Mouse (Mus musculus): Measurements from ENCODE around the gene Cers3.

Gene Cers3

DNA sequence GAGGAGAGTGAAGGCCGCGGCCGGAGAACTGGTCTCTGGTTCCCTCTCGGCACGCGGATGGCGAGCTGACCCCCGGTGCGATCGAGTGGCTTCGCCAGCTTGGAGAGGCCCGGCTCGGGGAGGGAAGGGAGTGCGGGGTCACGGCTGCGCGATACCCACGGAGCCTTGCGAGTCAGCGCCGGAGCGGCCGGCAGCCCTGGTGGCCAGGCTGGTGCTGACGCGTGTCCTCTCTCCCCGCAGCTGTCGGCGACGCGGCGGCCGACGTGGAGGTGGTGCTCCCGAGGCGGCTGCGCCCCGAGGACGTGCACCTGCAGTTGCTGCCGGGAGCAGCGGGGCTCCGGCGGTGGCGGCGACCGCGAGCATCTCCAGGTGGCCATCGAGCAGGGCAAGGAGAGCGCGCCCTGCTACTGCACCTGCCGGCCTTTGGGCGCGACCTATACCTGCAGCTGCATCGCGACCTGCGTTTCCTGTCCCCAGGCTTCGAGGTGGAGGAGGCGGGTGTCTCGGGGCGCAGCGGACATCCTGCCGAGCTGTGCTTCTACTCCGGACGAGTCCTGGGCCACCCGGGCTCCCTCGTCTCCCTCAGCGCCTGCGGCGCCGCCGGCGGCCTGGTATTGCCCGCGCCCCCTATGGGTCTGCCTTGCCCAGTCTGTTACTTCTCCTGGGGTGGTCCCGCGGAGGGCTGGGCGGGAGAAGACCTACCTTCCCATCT is 96.9 kb downstream of the Cers3 start:
- DNase-seq (ENCODE audit: low read depth in 2 of 2, low spot score in 2 of 2): peak; percentile 35 to 47

DNA sequence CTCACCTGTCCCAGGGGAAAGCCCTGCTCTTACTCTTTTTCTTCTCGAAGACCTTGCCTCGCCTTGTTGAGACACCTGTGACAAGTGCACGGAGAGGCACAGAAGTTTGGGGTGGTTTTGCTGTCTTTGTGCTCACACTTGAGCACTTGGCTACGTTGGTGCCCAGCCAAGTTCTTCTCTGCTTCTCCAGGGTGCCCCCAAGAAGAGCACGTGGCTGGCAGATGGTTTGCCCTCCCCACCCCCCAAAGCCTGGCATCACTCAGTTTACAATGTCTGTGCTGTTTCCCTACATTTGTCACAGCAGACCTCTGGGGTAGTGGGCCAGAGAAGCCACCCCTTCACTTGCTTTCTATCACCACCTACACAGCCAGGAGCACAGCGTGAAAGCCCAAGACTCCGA is 97.9 kb downstream of the Cers3 start:
- no peak for DNase-seq (ENCODE audit: low read depth in 2 of 2, low spot score in 2 of 2)

DNA sequence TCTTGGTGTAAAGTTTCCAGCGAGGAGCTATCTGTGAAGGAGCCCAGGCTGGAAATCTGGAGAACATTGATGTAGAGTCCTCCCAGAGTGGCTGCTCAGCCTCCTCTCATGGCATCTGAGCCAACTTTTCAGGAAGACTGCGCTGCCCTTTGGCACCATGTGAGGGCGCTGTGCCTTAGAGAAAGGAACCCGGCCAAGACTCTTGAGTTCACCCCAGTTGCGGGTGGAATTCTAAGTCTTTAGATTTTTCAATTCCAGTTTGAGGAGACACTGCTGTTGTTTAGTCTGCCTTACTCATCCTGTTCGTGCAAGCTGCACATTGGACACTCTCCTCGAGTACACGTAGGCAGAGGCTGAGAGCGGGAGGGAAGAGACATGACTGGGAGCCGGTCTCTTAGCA is 98.7 kb downstream of the Cers3 start:
- peak in 1 of 2 experiments; percentile 35 for DNase-seq (ENCODE audit: low read depth in 2 of 2, low spot score in 2 of 2)

DNA sequence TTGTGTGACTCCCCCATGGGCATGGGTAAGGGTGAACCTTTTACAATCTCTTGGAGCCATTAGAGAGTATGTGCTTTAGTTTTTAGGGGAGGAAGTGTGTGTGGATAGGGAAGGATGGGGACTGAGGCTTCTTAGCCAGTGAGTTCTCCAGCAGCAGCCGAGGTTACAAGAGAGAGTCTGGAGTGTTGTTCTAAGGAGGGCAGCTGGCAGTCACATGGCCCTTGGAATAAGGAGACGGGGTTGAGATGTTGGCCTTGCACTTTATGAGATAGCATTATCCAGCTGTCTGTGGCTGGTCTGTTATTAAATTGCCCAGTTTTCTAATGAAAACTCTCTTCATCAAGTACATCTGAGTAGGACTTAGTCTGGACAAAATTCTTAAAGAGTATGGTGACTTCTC is 100.5 kb downstream of the Cers3 start:
- DNase-seq (ENCODE audit: low read depth in 2 of 2, low spot score in 2 of 2): no peak

DNA sequence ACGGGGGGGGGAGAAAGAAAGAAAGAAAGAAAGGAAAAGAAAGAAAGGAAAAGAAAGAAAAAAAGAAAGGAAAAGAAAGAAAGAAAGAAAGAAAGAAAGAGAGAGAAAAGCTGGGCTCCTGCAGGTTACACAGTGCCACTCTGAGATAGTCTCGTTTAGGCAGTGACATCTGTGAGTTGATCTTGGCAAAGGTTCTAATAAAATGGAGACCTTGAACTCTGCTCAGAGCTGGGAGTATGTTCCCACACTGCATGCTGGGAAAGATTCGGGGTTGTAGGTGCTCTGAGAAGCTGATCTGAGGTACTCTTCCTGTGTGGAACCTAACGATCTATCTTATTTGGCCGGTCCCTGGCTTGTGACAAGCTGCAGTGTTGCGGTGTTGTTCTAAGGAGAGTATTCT is 103.3 kb downstream of the Cers3 start:
- DNase-seq (ENCODE audit: low read depth in 2 of 2, low spot score in 2 of 2): no peak

DNA sequence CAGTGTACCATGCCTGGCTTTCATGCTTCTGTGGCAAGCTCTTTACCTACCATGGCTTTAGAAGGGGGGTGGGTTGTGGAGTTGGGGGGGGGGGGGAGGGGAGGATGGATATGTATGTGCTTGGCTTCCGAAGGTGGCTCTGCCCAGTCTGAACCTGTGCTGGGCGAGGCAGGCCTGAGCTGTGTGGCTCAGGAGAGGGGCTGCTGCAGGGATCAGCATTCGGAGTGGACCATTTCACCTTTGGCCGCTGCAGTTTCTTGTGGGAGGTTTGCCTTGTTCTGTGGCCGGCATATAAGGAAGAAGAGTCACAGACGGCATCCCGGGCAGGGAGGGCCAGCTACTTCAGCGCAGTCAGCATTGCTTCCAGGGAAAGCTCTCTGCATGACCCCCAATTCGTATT is 104.0 kb downstream of the Cers3 start:
- DNase-seq (ENCODE audit: low read depth in 2 of 2, low spot score in 2 of 2): no peak

DNA sequence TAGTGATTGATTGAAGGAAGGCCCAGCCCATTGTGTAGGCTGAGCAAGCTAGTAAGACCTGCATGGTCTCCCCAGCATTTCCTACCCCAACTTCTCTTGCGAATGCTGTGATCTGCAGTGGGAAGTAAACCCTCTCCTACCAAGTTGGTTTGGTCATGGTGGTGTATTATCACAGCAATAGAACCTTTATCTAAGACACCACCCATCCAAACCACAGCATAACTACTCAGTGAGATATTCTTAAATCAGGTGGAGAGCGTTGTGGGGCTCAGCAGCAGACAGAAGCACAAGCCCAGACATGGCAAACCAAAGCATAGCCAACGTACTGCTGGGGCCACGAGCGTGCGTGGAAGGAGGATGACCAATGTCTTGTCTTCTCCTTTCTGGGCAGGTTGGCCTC is 106.0 kb downstream of the Cers3 start:
- DNase-seq (ENCODE audit: low read depth in 2 of 2, low spot score in 2 of 2): no peak

DNA sequence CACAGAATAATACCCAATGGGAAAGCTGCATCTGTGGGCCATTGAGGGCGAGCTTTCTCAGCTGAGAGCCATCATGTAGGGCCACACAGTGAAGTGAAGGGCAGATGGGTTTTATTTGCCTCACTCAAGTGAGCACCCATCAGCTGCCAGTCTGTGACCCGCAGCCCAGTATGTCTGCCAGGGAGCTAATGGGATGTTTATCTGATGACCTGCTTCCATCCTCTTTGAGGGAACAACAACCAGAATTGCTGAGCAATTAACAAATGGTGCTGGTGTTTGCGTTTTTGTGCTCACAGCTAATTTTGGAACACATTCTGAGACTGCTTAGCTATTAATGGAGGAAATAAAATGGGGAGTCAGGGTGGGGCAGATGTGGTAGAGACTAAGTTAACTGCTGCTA is 108.9 kb downstream of the Cers3 start:
- no peak for DNase-seq (ENCODE audit: low read depth in 2 of 2, low spot score in 2 of 2)

DNA sequence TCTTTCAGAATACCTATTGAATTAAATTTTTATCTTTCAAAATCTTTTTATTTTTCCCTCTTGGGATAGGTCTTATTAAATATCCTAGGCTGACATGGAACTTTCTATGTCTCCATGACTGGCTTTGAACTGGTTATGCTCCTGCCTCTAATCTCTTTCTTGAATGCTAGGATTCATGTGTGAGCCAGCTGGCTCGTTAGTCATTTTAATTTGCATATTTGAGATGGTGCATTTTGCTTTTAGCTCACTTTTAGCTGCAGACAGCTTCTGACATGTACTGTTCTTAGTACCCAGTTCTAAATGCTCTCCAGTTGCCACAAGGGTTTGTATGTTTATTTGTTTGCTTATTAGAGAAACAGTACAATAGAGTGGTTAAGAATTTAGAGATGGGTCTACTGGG is 114.3 kb downstream of the Cers3 start:
- no peak for DNase-seq (ENCODE audit: low read depth in 2 of 2, low spot score in 2 of 2)

DNA sequence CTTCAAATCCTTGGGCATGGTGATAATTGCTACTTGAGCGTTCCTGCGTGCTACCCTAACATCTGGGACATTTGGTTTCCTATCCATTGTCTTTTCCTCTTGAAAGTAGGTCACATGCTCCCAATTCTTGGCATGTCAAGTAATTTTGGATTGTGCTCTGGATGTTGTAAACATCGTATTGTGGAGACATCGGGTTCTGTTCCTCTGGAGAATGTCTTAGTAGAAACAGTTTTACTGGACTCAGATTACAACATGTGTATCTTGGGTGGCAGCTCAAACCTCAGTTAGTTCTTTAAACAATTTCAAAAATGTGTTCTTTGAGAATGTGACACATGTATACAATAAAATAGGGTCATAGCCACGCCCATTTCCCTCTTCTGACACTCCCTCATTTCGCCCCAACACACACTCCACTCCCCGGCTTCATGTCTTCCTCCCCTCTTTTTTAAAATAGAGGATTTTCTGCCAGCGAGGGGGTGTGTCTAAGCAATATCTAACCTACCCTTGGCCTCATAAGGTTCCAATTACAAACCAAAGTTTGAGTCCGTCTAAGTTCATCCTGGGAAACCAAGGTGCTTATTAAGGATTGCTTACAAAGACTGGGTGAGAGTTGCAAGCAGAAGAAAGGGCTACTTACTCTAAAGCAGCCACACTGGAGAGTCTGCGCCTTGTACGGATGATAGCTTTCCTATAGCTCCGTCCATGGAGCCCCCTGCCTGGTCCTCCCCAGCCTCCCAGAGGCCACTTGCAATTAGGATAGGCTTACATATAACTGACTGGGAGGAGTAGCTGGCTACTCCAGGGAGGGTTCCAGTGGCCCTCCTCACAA is 115.2 kb downstream of the Cers3 start:
- DNase-seq (ENCODE audit: low read depth in 2 of 2, low spot score in 2 of 2): no peak

DNA sequence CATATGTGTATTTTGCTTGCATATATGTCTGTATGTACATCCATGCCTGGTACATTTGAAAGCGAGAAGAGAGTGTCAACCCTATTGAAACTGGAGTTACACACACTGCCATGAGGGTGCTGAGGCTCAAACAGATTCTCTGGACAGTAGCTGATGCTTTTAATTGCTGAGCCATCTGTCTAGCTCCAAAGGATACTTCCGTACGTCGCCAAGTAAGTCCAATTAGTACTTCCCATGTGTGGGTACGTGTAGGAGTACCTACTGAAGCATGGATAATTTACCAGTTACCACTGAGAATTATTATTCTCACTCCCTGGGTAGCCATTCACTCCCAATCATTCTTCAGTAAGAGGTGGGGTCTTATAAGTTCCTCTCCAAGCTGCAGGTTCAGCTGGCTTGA is 115.9 kb downstream of the Cers3 start:
- no peak for DNase-seq (ENCODE audit: low read depth in 2 of 2, low spot score in 2 of 2)

DNA sequence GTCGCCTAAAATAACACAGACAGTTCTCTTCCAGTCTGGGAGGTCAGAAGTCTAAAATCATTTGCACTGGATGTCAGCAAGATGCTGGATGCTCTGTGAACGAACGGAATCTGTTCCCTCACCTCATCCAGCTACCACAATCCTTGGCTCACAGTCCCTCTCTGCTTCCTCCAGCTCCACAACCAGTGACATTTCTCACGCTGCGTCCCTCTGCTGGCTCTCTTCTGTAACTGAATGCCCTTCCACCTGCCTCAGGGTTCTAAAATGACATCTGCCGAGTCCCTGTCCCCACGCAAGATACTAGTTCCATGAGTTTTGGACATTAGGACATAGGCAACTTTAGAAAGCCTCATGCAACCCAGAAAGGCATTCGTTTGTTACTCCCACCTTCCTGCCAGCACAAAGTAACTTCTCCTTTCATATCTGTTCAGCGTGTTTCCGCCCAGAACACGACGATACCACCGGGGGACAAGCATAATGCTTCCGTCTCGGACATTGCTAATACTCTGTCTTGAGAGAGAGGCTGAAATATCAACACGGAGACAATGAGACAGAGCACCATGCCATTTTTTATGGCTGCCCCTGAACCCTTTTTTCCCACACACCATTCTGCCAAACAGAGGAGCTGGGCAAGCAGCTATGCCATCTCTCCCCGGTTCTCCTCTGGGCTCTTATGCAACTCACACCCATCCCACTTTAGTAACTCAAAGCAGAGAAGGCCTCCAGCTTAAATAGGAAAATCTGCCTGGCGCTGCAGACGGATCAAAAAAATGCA is 123.8 kb downstream of the Cers3 start:
- DNase-seq (ENCODE audit: low read depth in 2 of 2, low spot score in 2 of 2): no peak

DNA sequence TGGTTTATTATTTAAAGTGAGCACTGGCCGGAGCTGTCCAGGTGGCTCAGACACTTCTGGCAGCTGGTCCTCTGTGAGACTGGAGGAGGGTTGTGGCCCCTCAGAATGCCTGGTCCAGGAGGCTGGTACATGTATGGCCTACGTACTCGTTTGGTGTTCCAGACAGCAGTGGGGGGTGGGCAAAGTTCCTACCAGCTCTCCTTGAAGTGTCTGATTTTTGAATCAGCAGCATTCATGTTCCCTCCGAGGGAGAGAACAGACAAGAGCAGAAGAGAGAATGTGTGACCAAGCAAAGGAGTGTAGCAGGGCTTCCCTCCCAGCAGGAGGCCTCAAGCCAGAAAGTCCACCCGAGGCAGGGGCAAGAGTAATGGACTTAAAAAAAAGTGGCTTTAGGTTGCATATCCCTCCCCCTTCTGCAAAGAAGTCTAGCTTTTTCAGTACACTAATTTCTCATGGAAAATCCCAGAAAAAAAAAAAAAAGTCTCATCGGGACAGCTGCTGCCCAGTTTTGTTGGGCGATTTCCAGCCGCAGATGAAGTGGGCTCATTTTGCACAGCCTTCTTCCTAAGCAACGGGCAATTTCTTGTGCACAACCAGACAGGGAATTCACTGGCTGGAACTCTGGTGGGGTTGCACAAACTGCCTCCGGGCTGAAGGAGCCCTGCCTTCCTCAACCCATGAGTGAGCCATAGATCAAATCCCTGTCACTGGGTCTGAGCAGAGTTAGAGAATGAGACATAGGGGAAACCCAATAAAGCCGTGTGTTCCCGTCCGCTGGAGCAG is 124.6 kb downstream of the Cers3 start:
- no peak for DNase-seq (ENCODE audit: low read depth in 2 of 2, low spot score in 2 of 2)

DNA sequence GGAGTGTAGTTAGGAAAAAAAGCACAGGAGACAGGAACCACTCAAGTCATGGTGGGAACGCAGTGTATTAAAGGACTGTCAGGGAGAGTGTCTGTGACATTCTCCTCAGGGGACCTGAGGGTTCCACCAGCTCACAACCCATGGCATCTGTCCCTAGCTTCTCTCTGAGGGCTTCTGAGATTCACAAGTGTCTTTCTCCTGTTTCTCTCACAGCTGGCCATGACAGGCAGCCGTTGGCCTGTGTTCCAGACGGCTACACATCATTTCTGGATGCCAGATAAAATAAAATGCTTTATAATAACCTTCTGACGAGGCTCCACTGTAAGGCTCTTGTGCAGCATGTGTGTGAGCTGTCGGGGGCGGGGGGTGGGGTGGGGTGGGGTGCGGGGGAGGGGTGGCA is 128.2 kb downstream of the Cers3 start:
- DNase-seq (ENCODE audit: low read depth in 2 of 2, low spot score in 2 of 2): no peak

DNA sequence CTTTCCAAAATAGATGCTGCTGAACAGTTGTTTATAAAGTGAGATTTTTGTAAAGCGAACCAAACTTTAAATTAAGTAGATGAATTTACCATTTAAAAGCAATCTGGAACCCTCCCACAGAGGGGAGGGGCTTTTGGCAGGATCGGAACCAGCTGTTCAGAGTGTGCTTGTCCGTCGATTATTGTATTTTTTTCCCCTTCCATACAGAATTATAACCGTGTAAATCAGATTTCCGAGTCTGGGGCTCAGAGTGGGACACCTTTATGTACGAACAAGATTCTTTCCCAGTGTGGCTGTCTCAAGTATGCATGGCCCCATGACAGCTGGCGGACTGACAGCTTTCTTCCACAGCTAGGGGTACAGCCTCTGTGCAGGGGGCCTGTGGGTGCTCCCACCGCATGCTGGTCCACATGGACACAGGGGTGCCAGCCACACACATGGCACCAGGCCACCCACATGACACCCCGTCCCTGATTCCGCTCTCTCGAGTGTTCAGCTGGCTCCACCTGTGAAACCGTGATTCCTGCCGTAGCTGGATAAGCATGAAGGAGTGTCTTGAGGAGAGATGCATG is 128.7 kb downstream of the Cers3 start:
- DNase-seq (ENCODE audit: low read depth in 2 of 2, low spot score in 2 of 2): no peak

DNA sequence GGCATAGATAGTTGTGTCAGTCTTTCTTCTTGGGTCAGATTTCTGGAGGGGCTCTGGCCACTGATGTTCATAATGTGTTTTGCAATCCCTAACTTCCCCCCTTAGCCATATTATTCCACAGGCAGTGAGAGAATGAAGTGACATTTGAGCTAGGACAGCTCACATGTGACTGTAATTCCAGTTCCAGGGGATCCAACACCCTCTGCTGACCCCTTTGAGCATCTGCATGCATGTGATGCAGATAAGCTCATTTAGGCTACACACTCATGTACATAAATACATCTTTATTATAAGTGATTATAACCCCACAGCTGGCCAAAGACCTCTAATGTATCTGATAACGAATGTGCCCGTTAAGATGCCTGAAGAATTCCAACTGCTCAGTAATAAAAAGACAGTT is 129.9 kb downstream of the Cers3 start:
- DNase-seq (ENCODE audit: low read depth in 2 of 2, low spot score in 2 of 2): no peak

All from CD8-positive naive resting alpha-beta T cell, adult 2 months (primary cell).